Mouse (Mus musculus): ENCODE measurements at regions not wholly inside any gene's neighbourhood (a gene's known extent, or its start where the extent isn't known, plus 50 kb on each side); places are given as distances from the start of the nearest gene placed in this dataset.

GRCm38 (mm10) chr16:78877941-78878340, 52.8 kb upstream of the Chodl start:
- Histone ChIP-seq H3K4me1 (replicated peaks) (no peaks in the 10 kb centered on the region), H3K9me3 (no peaks in the 10 kb centered on the region), H3K36me3 (no peaks in the 10 kb centered on the region), H3K27me3 (no peaks in the 10 kb centered on the region), H3K9ac (replicated peaks) (no peak overlapping the region), H3K4me3 (replicated peaks) (no peak overlapping the region), H3K4me2 (no peak overlapping the region), H3K27ac (no peak overlapping the region)
- no peak for ATAC-seq (ENCODE audit: insufficient number of reproducible peaks, insufficient read depth, low FRiP score, low TSS enrichment, low read depth)
- WGBS = 65% methylated on average over 1 of the region's 1 CpGs

GRCm38 (mm10) chr16:78859006-78859405, 71.7 kb upstream of the Chodl start:
- H3K27ac ChIP-seq = no peak overlapping the region
- no peak overlapping the region for H3K9ac ChIP-seq (replicated peaks)
- H3K36me3 ChIP-seq = no peaks in the 10 kb centered on the region
- H3K4me1 ChIP-seq (replicated peaks) = no peaks in the 10 kb centered on the region
- 81% methylated on average over 4 of the region's 4 CpGs for WGBS
- no peaks in the 10 kb centered on the region for H3K9me3 ChIP-seq
- no peak overlapping the region for H3K4me3 ChIP-seq (replicated peaks)
- H3K4me2 ChIP-seq = no peak overlapping the region
- no peaks in the 10 kb centered on the region for H3K27me3 ChIP-seq
- ATAC-seq (ENCODE audit: insufficient number of reproducible peaks, insufficient read depth, low FRiP score, low TSS enrichment, low read depth) = no peak

GRCm38 (mm10) chr16:78830957-78831356, 99.8 kb upstream of the Chodl start:
- Histone ChIP-seq H3K27me3 (no peaks in the 10 kb centered on the region), H3K4me2 (no peak overlapping the region), H3K9me3 (no peaks in the 10 kb centered on the region), H3K36me3 (no peaks in the 10 kb centered on the region), H3K4me3 (replicated peaks) (no peak overlapping the region), H3K9ac (replicated peaks) (no peak overlapping the region), H3K27ac (no peak overlapping the region), H3K4me1 (replicated peaks) (no peaks in the 10 kb centered on the region)
- ATAC-seq (ENCODE audit: insufficient number of reproducible peaks, insufficient read depth, low FRiP score, low TSS enrichment, low read depth) = no peak
- WGBS = 78% methylated on average over 7 of the region's 7 CpGs

GRCm38 (mm10) chr16:78827739-78828138, 103.0 kb upstream of the Chodl start:
- ATAC-seq (ENCODE audit: insufficient number of reproducible peaks, insufficient read depth, low FRiP score, low TSS enrichment, low read depth) = no peak
- Histone ChIP-seq H3K27me3 (no peaks in the 10 kb centered on the region), H3K4me3 (replicated peaks) (no peak overlapping the region), H3K36me3 (no peaks in the 10 kb centered on the region), H3K4me2 (no peak overlapping the region), H3K4me1 (replicated peaks) (no peaks in the 10 kb centered on the region), H3K27ac (no peak overlapping the region), H3K9me3 (no peaks in the 10 kb centered on the region), H3K9ac (replicated peaks) (no peak overlapping the region)
- WGBS = 41% methylated on average over 3 of the region's 3 CpGs

GRCm38 (mm10) chr16:78790064-78790463, 140.7 kb upstream of the Chodl start:
- Histone ChIP-seq H3K4me2 (no peak overlapping the region), H3K4me1 (replicated peaks) (no peaks in the 10 kb centered on the region), H3K36me3 (no peaks in the 10 kb centered on the region), H3K4me3 (replicated peaks) (no peak overlapping the region), H3K9me3 (no peaks in the 10 kb centered on the region), H3K27me3 (no peaks in the 10 kb centered on the region), H3K9ac (replicated peaks) (no peak overlapping the region), H3K27ac (no peak overlapping the region)
- 79% methylated on average over 2 of the region's 2 CpGs for WGBS
- ATAC-seq (ENCODE audit: insufficient number of reproducible peaks, insufficient read depth, low FRiP score, low TSS enrichment, low read depth) = no peak

- Histone ChIP-seq H3K9ac (replicated peaks) (no peak overlapping the region), H3K4me2 (no peak overlapping the region), H3K9me3 (no peaks in the 10 kb centered on the region), H3K36me3 (no peaks in the 10 kb centered on the region), H3K4me3 (replicated peaks) (no peak overlapping the region), H3K4me1 (replicated peaks) (no peaks in the 10 kb centered on the region), H3K27ac (no peak overlapping the region), H3K27me3 (no peaks in the 10 kb centered on the region)
- no peak for ATAC-seq (ENCODE audit: insufficient number of reproducible peaks, insufficient read depth, low FRiP score, low TSS enrichment, low read depth)
Measured at GRCm38 (mm10) chr16:78759226-78759625, 171.5 kb upstream of the Chodl start.

GRCm38 (mm10) chr16:78737902-78738301, 161.4 kb upstream of the D16Ertd472e start:
- no peaks in the 10 kb centered on the region for H3K27me3 ChIP-seq
- 76% methylated on average over 4 of the region's 4 CpGs for WGBS
- H3K4me2 ChIP-seq = no peak overlapping the region
- H3K4me1 ChIP-seq (replicated peaks) = no peaks in the 10 kb centered on the region
- ATAC-seq (ENCODE audit: insufficient number of reproducible peaks, insufficient read depth, low FRiP score, low TSS enrichment, low read depth) = no peak
- no peak overlapping the region for H3K27ac ChIP-seq
- no peaks in the 10 kb centered on the region for H3K9me3 ChIP-seq
- no peak overlapping the region for H3K4me3 ChIP-seq (replicated peaks)
- no peaks in the 10 kb centered on the region for H3K36me3 ChIP-seq
- no peak overlapping the region for H3K9ac ChIP-seq (replicated peaks)

- Histone ChIP-seq H3K27me3 (no peaks in the 10 kb centered on the region), H3K4me1 (replicated peaks) (no peaks in the 10 kb centered on the region), H3K9me3 (no peaks in the 10 kb centered on the region), H3K36me3 (no peaks in the 10 kb centered on the region), H3K27ac (no peak overlapping the region), H3K4me3 (replicated peaks) (no peak overlapping the region), H3K4me2 (no peak overlapping the region), H3K9ac (replicated peaks) (no peak overlapping the region)
- ATAC-seq (ENCODE audit: insufficient number of reproducible peaks, insufficient read depth, low FRiP score, low TSS enrichment, low read depth) = no peak; the same call in 1 of the 2 replicates
- WGBS = 62% methylated on average over 13 of the region's 13 CpGs
Measured at GRCm38 (mm10) chr16:78730583-78731501, 154.3 kb upstream of the D16Ertd472e start.

GRCm38 (mm10) chr16:78725541-78725940, 149.0 kb upstream of the D16Ertd472e start:
- no peak overlapping the region for H3K4me3 ChIP-seq (replicated peaks)
- H3K9ac ChIP-seq (replicated peaks) = no peak overlapping the region
- no peaks in the 10 kb centered on the region for H3K27me3 ChIP-seq
- no peak overlapping the region for H3K27ac ChIP-seq
- peak; percentile 56; the same call in 1 of the 2 replicates for ATAC-seq (ENCODE audit: insufficient number of reproducible peaks, insufficient read depth, low FRiP score, low TSS enrichment, low read depth)
- 58% methylated on average over 2 of the region's 2 CpGs for WGBS
- H3K9me3 ChIP-seq = no peaks in the 10 kb centered on the region
- H3K36me3 ChIP-seq = no peaks in the 10 kb centered on the region
- H3K4me1 ChIP-seq (replicated peaks) = no peaks in the 10 kb centered on the region
- H3K4me2 ChIP-seq = no peak overlapping the region

GRCm38 (mm10) chr16:78709943-78710342, 133.4 kb upstream of the D16Ertd472e start:
- ATAC-seq (ENCODE audit: insufficient number of reproducible peaks, insufficient read depth, low FRiP score, low TSS enrichment, low read depth) = no peak
- Histone ChIP-seq H3K27ac (no peak overlapping the region), H3K27me3 (no peaks in the 10 kb centered on the region), H3K4me3 (replicated peaks) (no peak overlapping the region), H3K4me1 (replicated peaks) (no peaks in the 10 kb centered on the region), H3K4me2 (no peak overlapping the region), H3K9me3 (no peaks in the 10 kb centered on the region), H3K9ac (replicated peaks) (no peak overlapping the region), H3K36me3 (no peaks in the 10 kb centered on the region)
- WGBS = 63% methylated on average over 7 of the region's 7 CpGs

GRCm38 (mm10) chr16:78707566-78707965, 131.1 kb upstream of the D16Ertd472e start:
- Histone ChIP-seq H3K36me3 (no peaks in the 10 kb centered on the region), H3K27me3 (no peaks in the 10 kb centered on the region), H3K4me1 (replicated peaks) (no peaks in the 10 kb centered on the region), H3K27ac (no peak overlapping the region), H3K9ac (replicated peaks) (no peak overlapping the region), H3K9me3 (no peaks in the 10 kb centered on the region), H3K4me2 (no peak overlapping the region), H3K4me3 (replicated peaks) (no peak overlapping the region)
- no peak for ATAC-seq (ENCODE audit: insufficient number of reproducible peaks, insufficient read depth, low FRiP score, low TSS enrichment, low read depth)
- WGBS = 59% methylated on average over 4 of the region's 4 CpGs

- Histone ChIP-seq H3K27me3 (no peaks in the 10 kb centered on the region), H3K4me2 (no peak overlapping the region), H3K36me3 (no peaks in the 10 kb centered on the region), H3K27ac (no peak overlapping the region), H3K4me1 (replicated peaks) (no peaks in the 10 kb centered on the region), H3K9me3 (no peaks in the 10 kb centered on the region), H3K4me3 (replicated peaks) (no peak overlapping the region), H3K9ac (replicated peaks) (no peak overlapping the region)
- 85% methylated on average over 7 of the region's 7 CpGs for WGBS
- ATAC-seq (ENCODE audit: insufficient number of reproducible peaks, insufficient read depth, low FRiP score, low TSS enrichment, low read depth) = no peak; the same call in 1 of the 2 replicates
Measured at GRCm38 (mm10) chr16:78707165-78707564, 130.7 kb upstream of the D16Ertd472e start.
